Mouse (Mus musculus) urinary bladder, postnatal 4 days (tissue): ENCODE results near the gene Gdf11.

Source experiments
- DNase-seq, 2 experiments: peaks; one replicate each; pipeline ENCODE4 v3.0.0; 2021 to 2022; ENCODE audit warnings: low spot score in 2 of 2

Gene Gdf11

DNA sequence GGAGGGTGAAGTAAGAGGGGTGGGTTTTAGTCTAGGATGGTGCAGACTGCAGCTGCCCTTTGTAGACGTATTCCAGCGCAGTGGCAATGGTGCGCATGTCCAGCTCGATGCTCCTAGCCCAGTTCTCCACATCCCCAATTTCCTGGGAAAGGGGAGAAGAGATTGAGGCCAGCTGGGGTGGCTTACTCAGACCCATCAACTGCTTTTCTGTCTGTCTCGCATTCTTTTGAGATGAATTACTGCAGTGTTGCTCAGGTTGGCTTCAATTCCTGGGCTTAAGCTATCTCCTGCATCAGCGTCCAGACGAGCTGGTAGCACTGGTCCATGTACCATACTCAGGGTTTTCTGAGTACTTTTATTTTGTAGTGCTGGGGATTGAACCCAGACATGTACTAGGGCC lies 28.4 kb upstream of the Gdf11 start:
- no peak for DNase-seq

GRCm38 (mm10) chr10:128919203-128919631 lies 27.7 kb upstream of the Gdf11 start:
- no peak for DNase-seq

- no peak for DNase-seq
These were observed 26.7 kb upstream of the Gdf11 start for GRCm38 (mm10) chr10:128918246-128918645.

GRCm38 (mm10) chr10:128917400-128917799 lies 25.9 kb upstream of the Gdf11 start:
- DNase-seq = no peak

- DNase-seq = no peak
These were observed 25.1 kb upstream of the Gdf11 start for GRCm38 (mm10) chr10:128916665-128917064.

- DNase-seq = no peak
These were observed 24.0 kb upstream of the Gdf11 start for GRCm38 (mm10) chr10:128915550-128915949.

- no peak for DNase-seq
These were observed 22.2 kb upstream of the Gdf11 start for GRCm38 (mm10) chr10:128913696-128914095.

DNA sequence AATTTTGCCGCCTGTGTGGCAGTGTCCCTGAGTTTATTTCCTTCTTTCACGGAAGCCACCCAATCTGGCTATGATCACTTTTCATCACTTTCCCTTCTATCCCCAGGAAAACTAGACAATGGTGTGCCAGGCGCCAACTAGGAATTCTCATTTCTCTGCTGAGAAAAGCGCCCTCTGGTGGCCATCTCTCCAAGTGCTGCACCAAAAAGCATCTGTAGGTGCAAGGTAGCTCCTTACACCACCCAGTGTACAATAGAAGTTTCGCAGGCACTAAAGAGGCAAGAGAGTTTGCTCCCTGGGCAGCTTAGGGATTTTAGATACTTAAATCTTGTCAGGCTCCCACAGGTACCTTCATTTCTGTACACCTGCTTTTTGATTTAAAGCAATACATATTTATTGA lies 21.7 kb upstream of the Gdf11 start:
- peak; percentile 77 to 91 for DNase-seq

GRCm38 (mm10) chr10:128912791-128913190 lies 21.3 kb upstream of the Gdf11 start:
- no peak for DNase-seq

- no peak for DNase-seq
These were observed 20.8 kb upstream of the Gdf11 start for GRCm38 (mm10) chr10:128912268-128912667.

GRCm38 (mm10) chr10:128911430-128911829 lies 19.9 kb upstream of the Gdf11 start:
- no peak for DNase-seq

DNA sequence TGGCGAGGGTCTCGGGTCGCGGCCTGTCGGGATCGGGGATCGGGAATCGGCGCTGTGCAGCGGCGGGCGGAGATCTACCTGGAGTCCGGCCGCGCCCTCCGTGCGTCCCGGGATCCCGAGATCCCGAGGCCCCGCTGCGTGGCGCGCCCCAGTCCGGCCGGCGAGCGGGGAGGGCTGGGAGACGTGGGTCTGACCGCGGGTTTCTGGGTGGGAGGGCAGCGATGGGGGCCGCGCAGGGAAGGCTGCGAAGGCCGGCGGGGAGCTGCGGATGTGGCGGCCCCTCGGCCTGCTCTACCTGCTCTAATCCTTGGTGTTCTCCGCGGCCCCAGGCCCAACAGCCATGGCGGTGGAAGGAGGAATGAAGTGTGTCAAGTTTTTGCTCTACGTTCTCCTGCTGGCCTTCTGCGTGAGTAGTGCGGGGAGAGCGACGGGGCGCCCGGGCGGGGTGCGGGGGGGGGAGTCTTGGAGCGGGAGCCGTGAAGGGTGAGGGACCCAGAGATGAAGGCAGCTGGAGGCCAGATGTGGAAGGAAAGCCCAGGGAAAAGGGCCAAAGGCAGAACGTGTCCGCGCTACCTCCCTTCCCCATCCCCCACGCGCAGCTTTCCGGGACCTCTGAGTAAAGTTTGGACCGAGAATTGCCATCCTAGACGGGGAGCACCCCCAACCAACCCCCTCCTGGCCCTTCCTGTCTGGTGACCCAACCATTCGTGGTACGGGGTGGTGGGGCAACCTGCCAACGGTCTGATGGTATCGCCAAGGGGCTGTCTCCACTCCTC lies 18.7 kb upstream of the Gdf11 start:
- peak; percentile 59 to 66 for DNase-seq

DNA sequence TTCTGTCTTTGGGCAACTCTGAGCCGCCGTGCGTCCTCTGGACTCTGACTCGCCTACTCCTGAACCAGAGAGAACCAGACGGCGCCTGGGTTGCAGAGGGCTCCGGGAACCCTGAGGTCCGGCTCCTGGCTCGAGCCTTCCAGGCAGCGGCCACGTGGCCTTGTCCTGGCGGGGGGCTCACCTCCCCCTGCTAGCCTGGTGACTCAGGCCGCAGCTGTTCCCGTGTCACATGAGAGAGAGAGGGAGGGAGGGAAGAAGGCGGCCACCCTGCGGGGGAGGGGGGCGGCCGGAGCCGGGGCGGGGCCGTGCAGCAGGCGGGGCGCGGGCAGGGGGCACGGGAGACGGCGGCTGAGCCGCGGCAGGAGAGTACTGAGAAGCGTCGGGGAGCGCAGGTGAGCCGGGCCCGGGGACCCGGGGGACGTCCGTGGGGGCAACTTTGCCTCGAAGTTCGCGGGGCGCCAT lies 18.1 kb upstream of the Gdf11 start:
- DNase-seq = peak; percentile 90 to 91

DNA sequence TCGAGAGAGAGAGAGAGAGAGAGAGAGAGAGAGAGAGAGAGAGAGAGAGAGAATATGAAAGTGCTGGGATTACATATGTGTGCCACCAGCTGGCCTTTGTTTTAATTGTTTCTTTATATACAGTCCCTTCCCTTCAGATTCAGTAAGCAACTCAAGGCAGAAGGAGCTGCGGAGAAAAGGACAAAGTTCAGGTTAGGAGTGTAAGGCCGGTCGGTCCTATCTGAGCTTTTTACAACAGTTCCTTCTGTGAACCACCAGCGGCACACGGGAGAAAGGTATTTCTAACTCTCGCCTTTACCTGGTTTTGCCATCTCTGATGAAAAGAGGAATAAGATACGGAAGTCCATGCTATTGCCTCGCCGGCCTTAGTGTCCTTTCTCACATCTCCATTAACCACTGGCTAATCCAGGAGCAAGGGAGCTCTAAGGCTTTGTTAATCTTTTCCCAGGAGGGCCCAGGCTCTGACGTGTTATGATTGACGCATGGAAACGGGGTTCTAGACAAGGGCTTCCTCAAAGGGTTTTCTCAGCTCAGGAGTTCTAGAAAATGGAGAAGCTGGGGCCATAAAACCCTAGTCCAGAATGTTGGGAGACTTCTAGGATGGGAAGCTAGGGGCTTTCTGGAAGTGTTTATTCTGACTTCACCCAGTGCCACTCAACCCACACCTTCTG lies 17.4 kb upstream of the Gdf11 start:
- no peak for DNase-seq

DNA sequence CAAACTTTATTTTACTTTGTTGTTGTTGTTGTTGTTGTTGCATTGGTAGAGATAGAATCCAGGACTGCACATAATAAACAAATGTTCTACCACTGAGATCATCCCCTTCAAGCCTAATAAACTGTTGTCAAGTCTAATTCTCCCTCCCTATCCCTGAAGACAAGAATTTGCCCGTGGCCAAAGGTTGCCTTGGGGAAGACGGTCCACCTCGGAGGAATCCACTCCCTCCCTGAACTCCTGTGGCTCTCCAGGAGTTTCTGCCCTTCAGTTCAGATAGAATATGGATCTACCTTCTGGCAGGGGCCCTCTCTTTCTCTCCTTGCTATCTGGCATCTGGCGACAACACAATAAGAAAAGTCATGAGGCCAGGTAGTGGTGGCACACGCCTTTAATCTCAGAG lies 13.3 kb upstream of the Gdf11 start:
- no peak for DNase-seq

DNA sequence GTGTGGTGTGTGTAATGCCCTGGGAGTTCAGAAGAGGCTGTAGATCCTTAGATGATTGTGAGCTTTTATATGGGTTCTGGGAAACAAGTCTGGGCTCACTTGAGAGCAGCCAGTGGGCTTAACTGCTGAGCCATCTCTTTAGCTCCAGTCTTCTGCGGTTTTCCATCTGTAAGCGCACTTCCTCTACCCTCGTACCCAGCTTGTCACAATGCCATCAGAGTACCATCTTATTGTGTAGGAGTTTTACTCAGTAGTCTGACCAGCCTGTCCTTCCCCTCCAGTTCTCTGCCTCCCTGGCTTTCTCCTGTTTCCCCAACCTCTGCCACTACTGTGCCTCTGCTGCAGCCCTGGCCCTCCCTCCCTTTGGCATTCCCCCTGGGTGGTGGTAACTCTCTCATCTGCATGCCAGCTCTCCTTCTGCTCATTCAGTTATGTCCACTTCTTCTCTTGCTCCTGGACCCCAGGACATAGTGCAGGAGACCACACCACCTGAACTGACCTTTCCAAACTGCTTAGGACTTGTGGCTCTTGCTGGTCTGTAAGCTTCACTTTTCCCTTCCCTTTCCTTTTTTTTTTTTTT lies 11.0 kb upstream of the Gdf11 start:
- no peak for DNase-seq

GRCm38 (mm10) chr10:128901409-128901808 lies 9.9 kb upstream of the Gdf11 start:
- DNase-seq = no peak

DNA sequence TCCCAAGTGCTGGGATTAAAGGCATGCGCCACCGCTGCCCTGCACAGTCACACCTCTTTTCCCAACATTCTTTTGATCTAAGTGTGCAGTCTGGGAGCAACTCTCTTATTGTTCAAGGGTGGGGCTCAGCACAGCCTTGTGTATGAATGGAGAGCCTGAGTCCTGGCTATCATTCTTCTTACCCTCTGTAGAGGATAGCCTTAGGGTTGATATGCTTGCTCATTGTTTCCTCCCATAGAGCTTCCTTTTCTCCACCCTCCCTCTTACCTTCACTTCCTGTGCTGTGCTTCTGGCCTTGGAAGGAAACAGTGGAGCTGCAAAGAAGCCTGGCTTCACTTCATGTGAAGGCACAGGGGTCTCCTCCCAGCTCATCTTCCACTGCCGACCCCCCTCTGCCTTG lies 9.2 kb upstream of the Gdf11 start, which contains the start of gene Cd63:
Gene Cd63 (plus strand): TSS at position 292 of the 400 bp plus-strand sequence.
- DNase-seq = no peak

- DNase-seq = no peak
These were observed 8.4 kb upstream of the Gdf11 start for GRCm38 (mm10) chr10:128899759-128900490.

GRCm38 (mm10) chr10:128897501-128897900 lies 6.0 kb upstream of the Gdf11 start:
- DNase-seq = no peak

DNA sequence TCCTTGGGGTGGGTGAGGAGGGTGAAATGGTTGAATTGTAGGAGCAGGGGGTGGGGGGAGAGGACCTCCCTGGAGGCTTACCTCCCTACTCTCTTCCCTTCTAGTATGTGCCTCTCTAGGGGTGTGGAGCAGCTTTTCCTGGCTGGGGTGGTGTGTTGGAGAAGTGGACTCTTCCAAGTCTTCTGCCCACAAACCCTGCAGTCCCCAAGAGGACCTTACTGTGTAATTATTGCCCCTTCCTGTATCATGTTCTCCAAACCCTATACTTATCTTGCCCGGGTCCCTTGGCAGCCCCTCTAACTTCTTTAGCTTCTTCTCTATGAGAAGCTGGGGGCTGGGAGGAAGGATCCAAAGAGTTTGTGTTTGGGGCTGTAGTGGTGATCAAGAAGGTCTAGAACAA lies 5.3 kb upstream of the Gdf11 start:
- no peak for DNase-seq
